Mouse (Mus musculus): ENCODE results near the gene Mgmt.

GRCm38 (mm10) chr7:136924610-136925260 lies 30.3 kb downstream of the Mgmt start:
- TF ChIP-seq CTCF (conservative IDR thresholded peaks at IDR 0.05 in 1 of 2, IDR thresholded peaks at IDR 0.05 in 1 of 2; ENCODE audit: low read depth in 2 of 2, low read length in 2 of 2) = no peak
- TF ChIP-seq POLR2AphosphoS2 (IDR thresholded peaks at IDR 0.05; ENCODE audit: low read depth, low read length) = no peak
- no peak for TF ChIP-seq IRF4 (IDR thresholded peaks at IDR 0.05; ENCODE audit: low read depth, low read length)
- no peak for TF ChIP-seq NELFE (IDR thresholded peaks at IDR 0.05; ENCODE audit: low read depth, low read length)

All from CH12.LX (cell line).